Mouse (Mus musculus) olfactory bulb, adult 2 months (tissue): ENCODE data around the gene Fut8. TPM values are rescaled to one million over a fixed set of nuclear protein-coding genes. Genes with fewer than 3 reads are reported as not detected.

Experiments used
- H3K27ac ChIP-seq: fragments of 200-500 bp; 2 replicates; pipeline ENCODE4 v1.5.1; 2012; ENCODE audit warnings: low read depth, low read length; ENCODE audit not compliant: insufficient read depth
- H3K4me1 ChIP-seq: fragments of 200-500 bp; 2 replicates; pipeline ENCODE4 v1.6.1; 2012; ENCODE audit warnings: low read length; ENCODE audit not compliant: control insufficient read depth, insufficient read depth
- H3K4me3 ChIP-seq: fragments of 200-500 bp; 2 replicates; pipeline ENCODE4 v1.5.1; 2012; ENCODE audit warnings: mild to moderate bottlenecking, low read depth, low read length, moderate library complexity; ENCODE audit not compliant: insufficient read depth
- CTCF ChIP-seq: fragments of 200-500 bp; IDR thresholded peaks from 2 replicates; pipeline ENCODE4 v1.5.1; 2012; ENCODE audit warnings: low read depth, mild to moderate bottlenecking, low read length, moderate library complexity; ENCODE audit not compliant: insufficient read depth
- POLR2A ChIP-seq: fragments of 200-500 bp; IDR thresholded peaks from 2 replicates; pipeline ENCODE4 v1.6.1; 2012; ENCODE audit warnings: mild to moderate bottlenecking, low read depth, low read length, moderate library complexity; ENCODE audit not compliant: insufficient read depth
- WGBS: fragments of 180-500 bp; shearing (Covaris S2); methylation state at CpG from one replicate; pipeline ENCODE4 v1.1.7; 2018; 5-methylcytosine and 5-hydroxymethylcytosine counted together
- polyA plus RNA-seq: library from polyadenylated mRNA; stranded (reverse); fragments of >200 nt; gene quantifications from 2 replicates; pipeline ENCODE4 v1.2.4, GENCODE M21; 2012; ENCODE audit warnings: low replicate concordance; ENCODE audit not compliant: missing spikeins, insufficient read depth, insufficient read length

Gene Fut8
- polyA plus RNA-seq, 1 experiment = 125 TPM

- Histone ChIP-seq H3K4me1 (peaks cover 3% of the 10 kb centered on the region), H3K4me3 (no peak overlapping the region), H3K27ac (no peak overlapping the region)
- WGBS = 83% methylated on average over 3 of the region's 3 CpGs
- TF ChIP-seq CTCF = no peak
- TF ChIP-seq POLR2A = no peak
Observed at GRCm38 (mm10) chr12:77214565-77214909, 23.4 kb upstream of the Fut8 start.

GRCm38 (mm10) chr12:77216511-77217192 is 21.3 kb upstream of the Fut8 start:
- WGBS = 38% methylated on average over 11 of the region's 11 CpGs
- Histone ChIP-seq H3K4me1 (peaks cover 3% of the 10 kb centered on the region), H3K27ac (no peak overlapping the region), H3K4me3 (no peak overlapping the region)
- TF ChIP-seq CTCF = no peak
- no peak for TF ChIP-seq POLR2A

- Histone ChIP-seq H3K4me3 (no peak overlapping the region), H3K4me1 (peaks cover 3% of the 10 kb centered on the region), H3K27ac (no peak overlapping the region)
- TF ChIP-seq CTCF (no peak), POLR2A (no peak)
- 89% methylated on average over 5 of the region's 5 CpGs for WGBS
Observed at GRCm38 (mm10) chr12:77220616-77221015, 17.3 kb upstream of the Fut8 start.

GRCm38 (mm10) chr12:77222272-77222874 is 15.6 kb upstream of the Fut8 start:
- no peak overlapping the region for H3K27ac ChIP-seq
- TF ChIP-seq CTCF (no peak), POLR2A (no peak)

GRCm38 (mm10) chr12:77223595-77223994 is 14.3 kb upstream of the Fut8 start:
- TF ChIP-seq POLR2A (no peak), CTCF (no peak)
- H3K27ac ChIP-seq = no peak overlapping the region
- H3K4me3 ChIP-seq = no peak overlapping the region
- 79% methylated on average over 3 of the region's 3 CpGs for WGBS
- H3K4me1 ChIP-seq = no peaks in the 10 kb centered on the region

More at GRCm38 (mm10) chr12:77222272-77222874, 15.6 kb upstream of the Fut8 start:
- H3K4me3 ChIP-seq = no peak overlapping the region
- WGBS = 89% methylated on average over 6 of the region's 6 CpGs
- H3K4me1 ChIP-seq = peaks cover under 1% of the 10 kb centered on the region; the same call in 1 of the 2 replicates

- WGBS = 86% methylated on average over 4 of the region's 4 CpGs
- no peaks in the 10 kb centered on the region for H3K4me1 ChIP-seq
- no peak overlapping the region for H3K27ac ChIP-seq
- TF ChIP-seq CTCF (no peak), POLR2A (no peak)
- H3K4me3 ChIP-seq = no peak overlapping the region
Observed at GRCm38 (mm10) chr12:77224121-77224520, 13.8 kb upstream of the Fut8 start.

GRCm38 (mm10) chr12:77224891-77225290 is 13.0 kb upstream of the Fut8 start:
- Histone ChIP-seq H3K4me1 (no peaks in the 10 kb centered on the region), H3K27ac (no peak overlapping the region), H3K4me3 (no peak overlapping the region)
- 81% methylated on average over 4 of the region's 4 CpGs for WGBS
- TF ChIP-seq POLR2A (no peak), CTCF (no peak)

- 94% methylated on average over 3 of the region's 3 CpGs for WGBS
- TF ChIP-seq CTCF (no peak), POLR2A (no peak)
- H3K4me3 ChIP-seq = no peak overlapping the region
Observed at GRCm38 (mm10) chr12:77225727-77226126, 12.2 kb upstream of the Fut8 start.

GRCm38 (mm10) chr12:77235958-77236357 is 2.0 kb upstream of the Fut8 start:
- Histone ChIP-seq H3K4me1 (peaks cover 3% of the 10 kb centered on the region; the same call in 1 of the 2 replicates), H3K4me3 (no peak overlapping the region), H3K27ac (no peak overlapping the region)
- WGBS = 83% methylated on average over 4 of the region's 4 CpGs
- TF ChIP-seq POLR2A (no peak), CTCF (no peak)

More at GRCm38 (mm10) chr12:77225727-77226126, 12.2 kb upstream of the Fut8 start:
- Histone ChIP-seq H3K27ac (no peak overlapping the region), H3K4me1 (no peaks in the 10 kb centered on the region)
